Mouse (Mus musculus) cerebellum, postnatal 10 days (tissue): Measurements from ENCODE around the gene Limk2.

Experiments
- DNase-seq, 2 experiments: peaks; one replicate each; pipeline ENCODE4 v3.0.0; 2021; ENCODE audit warnings: mixed read lengths in 2 of 2

The Limk2 gene

DNA sequence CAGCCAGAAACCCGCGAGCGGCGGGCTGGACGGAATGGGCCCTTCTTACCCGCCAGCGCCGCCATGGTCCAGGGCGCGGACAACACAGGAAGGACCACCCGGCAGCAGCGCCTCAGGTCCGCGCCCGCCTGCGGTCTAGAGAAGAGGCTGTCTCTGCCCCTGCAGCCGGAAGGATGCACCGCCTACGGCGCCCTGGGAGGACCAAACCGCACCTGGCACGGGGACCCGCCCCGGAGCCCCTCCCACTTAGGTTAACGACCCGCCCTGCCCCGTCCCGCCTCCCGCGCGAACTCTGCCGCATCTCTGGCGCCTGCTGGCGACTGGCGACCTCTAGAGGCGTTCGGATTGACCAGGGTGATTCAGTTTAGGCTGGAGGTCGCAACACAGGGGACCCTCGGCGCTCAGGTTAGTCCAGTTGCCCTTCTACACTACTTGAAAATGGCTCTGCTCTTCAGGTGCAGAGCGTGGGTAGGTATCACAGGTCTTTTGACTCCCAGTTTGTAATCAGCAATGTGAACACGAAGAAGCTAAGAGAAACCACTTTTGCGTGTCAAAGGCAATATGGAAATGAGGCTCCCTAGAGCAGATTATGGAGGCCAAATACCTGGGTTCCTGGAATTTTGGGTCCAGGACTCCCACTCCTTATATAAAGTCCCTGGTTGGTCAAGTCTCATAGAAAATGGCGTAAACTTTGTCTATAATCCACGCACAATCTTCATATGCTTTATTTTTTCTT, at the start of gene Limk2:
Limk2 (minus strand) TSS at position 193 of the 736 bp plus-strand sequence.
- DNase-seq = peak; percentile 97 to 98

DNA sequence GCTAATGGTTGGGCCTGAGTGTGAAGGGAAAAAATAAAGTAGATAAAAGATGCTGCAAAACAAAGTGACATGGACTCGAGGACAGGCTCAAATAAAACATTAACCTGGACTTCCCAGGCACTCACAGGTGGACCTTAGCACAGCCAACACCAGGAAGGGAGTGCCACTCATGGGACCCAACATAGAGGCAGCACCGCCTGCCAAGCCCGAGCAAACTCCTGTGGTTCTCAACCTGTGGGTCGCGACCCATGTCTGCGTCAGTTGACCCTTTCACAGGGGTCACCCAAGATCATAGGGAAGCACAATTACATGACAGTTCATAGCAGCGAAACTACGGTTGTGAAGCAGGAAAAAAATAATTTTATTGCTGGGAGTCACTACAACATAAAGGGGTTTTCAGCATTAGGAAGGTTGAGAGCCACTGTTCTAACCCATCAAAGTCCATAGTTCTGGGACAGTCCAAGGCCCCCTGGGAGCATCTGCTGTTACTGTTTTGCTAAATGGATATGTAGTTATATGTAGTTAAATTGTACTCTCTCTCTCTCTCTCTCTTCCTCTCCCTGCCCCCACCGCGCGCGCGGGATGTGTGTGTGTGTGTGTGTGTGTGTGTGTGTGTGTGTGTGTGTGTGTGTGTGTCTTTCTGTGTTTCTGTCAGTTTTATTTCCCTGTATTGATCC, 49.6 kb upstream of the Limk2 start:
- DNase-seq = no peak

DNA sequence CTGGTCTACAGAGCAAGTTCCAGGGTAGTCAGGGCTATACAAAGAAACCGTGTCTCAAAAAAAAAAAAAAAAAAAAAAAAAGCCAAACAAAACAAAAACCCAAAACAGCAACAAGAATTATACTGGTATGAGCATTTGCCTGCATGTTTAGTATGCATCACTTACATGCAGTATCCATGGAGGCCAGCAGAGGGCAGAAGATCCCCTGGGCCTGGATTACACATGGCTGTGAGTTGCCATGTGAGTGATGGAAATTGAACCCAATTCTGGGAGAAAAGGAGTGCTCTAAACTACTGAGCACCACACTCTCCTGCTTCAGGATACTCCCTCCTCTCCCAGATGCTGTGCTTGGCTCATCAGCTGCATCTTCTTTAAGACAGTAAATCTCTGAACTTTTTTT, 47.4 kb upstream of the Limk2 start:
- DNase-seq = peak; percentile 86 to 90

DNA sequence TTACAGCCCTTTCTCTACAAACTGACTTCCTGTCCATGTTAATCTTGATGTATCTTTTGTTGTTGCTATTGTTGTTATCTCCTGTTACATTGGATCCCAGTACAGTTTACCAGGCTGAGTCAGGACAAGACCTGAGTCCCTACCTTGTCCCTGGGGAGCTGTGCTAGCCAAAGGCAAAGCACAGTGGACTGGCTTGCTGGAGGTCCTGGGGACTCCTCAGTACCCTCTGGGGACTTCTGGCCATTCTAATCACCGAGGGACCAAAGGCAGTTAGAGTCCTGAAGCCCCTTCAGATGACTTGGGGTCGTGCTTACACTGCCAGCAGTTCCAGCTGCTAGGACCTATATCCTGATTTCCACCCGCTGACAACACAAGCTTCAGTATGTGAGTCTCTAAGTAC, 45.5 kb upstream of the Limk2 start:
- no peak for DNase-seq

DNA sequence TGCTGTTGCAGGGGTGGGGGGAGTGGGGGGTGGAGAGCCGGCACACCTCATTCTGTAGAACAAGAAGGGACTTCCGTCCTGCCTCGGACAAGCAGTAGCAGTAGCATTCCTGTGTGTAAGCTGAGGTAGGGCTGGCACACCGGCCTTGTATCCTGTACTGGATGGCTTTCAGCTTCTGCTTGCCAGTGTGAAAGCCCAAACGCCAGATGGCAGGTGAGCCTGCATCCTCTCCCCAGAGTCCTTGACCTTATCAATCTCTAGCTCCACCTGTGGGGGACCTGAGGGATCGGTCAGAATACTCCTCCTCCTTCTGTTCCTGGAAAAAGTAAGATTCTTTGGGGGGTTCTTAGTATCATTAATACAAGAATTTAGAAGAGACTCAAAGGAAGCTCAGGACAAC, 44.5 kb upstream of the Limk2 start:
- peak; percentile 78 to 80 for DNase-seq

DNA sequence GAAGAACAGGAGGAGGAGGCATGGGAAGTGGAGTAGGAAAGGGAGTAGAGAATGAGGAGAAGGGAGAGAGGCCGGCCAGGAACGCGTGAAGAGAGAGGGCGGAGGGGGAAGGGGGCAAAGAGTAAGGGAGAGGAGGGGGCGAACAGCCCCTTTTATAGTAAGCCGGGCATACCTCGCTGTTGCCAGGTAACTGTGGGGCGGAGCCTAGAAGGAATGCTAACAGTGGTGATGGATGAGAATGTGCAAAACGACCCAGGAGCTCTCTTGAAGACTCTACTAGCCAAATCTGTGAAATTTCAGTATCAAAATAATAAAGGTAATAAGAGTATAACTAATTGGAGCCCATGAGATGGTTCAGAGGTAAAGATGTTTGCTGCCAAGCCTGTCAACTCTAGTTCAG, 43.8 kb upstream of the Limk2 start:
- peak; percentile 60 to 62 for DNase-seq

DNA sequence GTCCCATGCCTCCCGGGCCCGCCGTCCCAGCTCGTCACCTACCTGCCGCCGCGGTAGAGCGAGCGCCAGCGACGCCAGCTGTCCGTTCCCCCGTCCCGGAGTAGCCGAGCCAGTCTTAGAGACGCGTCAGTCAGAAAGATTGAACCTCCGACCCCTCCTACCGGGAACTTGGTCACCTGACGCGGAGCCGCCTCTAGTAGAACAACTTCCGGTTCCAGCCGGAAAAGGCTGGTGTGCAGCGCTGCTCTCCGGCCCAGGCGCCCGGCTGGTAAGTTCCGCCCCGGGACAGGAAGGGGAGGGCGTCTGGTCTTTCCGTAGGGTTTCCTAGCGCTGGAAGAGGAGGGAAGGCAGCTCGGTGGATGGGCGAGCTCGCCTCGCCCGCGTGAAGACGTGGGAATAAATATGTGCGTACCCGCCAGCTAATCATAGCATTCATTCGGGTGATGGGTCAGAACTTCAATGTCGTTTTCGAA, 43.2 kb upstream of the Limk2 start, which contains the start of gene Rnf185:
Rnf185 (minus strand) TSS at position 197 of the 473 bp plus-strand sequence.
- DNase-seq = peak; percentile 94 to 96

DNA sequence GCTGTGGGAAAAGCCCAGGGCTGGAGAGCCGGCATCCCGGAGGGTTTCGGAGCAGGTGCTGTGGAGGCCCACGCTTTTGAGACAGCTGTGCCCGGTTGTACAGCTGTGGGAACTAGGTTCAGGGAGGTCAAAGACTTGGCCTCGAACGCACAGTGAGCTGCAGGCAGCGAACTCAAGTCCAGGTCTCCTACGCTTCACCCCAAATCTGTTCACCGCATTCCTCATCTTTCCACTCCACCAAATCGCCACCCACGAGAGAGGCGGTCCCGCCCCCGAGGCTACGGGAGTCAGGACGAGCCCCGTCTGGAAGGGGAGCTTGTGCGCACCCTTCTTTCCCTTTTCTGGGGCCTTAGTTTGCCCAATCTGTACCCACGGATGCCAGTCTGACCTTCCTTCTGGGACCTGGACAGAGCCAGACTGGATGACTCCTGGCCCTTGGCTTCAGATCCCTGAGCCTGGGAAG, 42.7 kb upstream of the Limk2 start:
- DNase-seq = no peak

DNA sequence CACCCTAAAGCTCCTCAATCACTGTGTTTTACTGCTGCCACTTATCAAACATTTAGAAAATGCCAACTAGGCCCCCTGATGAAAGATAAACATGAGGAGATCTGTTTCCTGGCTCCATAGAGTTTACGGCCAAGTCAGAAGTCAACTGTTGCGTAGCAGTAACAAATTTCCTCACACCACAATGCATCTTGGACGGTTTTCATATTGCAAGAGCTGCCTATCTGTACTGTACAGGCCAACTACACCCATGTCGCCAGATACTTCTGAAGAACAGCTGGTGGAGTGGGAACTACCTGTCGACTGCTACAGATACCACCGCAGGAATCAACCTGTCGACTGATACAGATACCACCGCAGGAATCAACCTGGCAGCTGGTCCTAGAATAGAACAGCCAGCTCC, 35.9 kb upstream of the Limk2 start:
- DNase-seq = no peak

DNA sequence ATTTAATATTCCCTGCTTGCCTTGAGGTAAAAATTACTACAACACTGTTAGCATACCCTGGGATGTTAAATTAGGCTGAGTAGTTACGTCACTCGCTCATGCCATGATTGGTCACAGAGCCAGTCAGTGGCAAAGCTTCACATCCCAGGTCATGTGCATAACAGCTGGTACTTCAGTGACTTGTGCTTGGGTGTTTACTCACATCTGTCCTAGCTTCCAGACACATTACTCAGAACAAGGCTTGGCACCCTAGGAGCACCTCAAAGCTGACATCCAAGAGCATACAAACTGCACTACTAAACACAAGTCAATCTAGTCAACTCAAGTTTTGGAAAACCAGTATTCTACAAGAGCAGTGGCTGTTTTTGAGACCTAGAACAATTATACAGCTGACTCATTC, 34.1 kb upstream of the Limk2 start:
- DNase-seq = no peak

DNA sequence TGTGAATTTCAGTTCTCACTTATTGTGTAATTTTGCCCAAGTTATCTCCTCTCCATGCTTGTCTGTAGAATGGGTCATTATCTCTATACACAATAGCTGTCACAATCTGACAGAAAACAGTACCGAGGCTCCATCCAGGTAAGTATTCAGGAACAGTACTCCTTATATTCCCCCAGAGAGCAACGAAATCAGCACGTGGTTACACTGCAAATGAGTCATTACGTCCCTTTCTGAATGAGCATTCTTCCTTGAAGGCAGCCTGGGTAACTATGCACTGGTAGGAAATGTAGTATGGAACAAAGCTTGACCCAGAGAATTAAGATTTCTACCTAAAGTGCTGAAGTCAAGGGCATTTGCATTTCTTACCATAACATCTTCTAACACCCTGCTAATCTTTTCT, 33.7 kb upstream of the Limk2 start:
- DNase-seq = no peak

DNA sequence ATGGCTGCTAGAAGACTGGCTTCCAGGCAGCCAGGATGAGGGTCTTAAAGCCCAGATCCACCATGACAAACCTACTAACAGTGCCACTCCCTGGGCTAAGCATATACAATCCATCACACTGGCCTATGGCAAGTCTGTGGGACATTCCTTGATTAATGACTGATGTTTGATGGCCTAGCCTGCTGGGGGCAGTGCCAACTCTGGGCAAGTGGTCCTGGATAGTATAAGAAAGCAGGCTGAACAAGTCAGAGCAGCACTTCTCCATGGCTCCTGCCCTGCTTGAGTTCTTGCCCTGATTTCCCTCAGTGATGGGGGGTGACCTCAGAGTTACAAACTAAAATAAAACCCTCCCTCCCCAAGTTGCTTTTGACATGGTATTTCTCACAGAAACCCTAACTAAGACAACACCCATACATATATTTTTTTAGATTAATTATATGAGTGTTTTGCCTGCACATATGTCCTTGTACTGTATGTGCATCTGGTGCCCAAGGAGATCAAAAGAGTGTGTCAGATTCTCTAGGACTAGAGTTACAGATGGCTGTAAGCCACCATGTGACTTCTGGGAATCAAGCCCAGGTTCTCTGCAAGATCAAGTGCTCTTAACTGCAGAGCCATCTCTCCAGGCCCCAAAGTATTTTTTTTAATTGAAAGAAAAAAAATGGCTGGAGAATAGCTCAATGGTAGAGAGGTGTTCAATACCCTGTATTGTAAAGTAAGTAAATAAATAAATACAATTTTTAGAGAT, 32.9 kb upstream of the Limk2 start:
- peak; percentile 83 to 84 for DNase-seq

DNA sequence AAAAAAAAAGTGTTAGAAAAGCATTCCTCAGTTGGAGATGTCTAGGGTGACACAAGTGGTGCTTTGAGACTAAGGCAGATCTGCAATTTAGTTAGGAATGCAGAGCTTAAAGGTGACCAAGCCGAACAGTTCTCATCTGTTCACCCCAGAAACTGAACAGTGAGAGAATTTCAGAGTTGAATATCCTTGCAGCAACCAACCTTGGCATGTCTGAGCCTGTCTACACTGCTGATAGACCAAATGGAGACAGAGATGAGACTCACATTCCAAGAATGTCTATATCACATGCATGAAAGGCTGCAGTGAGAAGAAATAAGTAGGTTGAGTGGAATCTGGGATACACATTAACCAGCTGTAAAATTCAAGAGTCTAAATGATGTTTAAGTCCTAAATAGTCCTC, 28.6 kb upstream of the Limk2 start:
- DNase-seq = no peak

DNA sequence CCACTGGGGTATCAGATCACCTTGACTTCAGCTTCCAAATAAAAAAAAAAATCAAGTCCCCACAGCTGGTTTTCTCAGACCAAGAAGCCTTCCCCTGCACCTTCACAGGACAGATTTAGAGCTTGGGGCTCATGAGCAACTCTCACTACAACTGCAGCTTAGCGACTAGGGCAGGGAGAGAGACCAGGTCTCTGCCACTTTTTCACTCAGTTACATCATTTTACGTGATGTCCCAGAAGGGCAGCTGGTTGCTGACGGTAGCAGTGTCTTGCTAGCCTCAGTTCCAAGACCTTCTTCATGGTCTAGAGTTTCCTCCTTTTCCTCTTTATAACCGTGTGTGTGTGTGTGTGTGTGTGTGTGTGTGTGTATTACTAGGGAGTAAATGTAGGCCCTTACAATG, 24.8 kb upstream of the Limk2 start:
- no peak for DNase-seq

DNA sequence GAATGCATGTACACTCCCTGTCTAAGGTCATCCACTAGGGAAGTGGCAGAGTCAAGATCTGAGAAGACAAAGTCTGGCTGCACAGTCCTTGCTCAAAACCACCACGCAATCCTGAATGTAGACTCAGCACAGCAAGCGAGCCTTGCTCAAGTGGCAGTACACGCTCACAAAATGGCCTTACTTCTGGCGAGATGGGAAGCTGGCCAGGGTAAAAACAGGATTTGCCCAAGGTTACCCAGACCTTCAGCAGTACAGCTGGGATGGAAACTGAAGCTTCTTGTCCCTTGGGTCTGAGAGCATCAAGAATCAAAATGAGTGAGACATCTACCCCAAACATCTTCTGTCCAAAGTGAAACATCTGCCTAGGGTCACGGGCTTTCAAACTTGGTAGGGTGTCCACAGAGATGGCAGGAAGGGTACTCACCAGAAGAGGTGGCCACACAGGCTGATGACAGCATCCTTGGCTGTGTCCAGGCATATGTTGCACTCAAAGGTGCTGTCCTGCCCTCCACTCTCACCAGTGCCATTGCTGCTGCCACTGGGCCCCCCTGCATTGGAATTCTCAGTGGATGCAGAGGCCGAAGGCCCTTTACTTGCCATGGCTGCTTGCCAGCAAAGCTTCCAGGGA, 23.1 kb upstream of the Limk2 start:
- no peak for DNase-seq

DNA sequence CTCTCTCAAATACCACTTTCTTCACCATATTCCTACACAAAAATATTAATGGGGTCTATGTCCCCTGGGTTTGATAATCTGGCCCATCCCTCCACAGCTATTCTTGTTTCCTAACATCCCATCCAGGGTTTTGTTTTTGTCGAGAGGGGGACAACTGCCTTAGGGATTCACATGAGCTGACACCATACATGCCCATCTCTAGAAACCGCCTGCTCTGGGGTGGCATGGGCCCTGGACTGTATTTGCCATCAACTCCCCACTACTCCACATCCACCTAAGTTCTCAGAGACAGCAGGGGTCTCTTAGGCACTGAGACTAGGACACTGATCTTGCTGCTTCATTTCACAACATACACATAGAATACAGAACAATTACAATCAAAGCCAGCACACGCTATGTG, 22.5 kb upstream of the Limk2 start:
- DNase-seq = no peak

DNA sequence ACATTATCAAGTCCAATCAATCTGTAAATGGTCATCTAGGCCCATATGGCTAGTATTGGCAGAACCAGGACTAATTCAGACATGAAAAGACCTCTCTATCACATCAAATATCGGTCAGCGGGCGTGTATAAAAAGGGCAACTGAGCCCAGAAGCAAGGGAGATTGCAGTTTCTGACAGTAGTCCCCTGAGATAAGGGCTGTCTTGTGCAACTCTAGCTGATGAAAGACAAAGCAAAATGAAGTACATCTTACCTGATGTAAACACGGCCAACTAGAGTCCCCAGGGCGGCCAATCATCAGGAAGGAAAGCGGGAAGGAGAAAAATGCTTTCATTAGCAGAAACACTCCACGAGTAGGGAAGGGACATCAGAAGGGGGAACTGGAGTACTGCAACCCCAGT, 19.6 kb upstream of the Limk2 start:
- DNase-seq = no peak

DNA sequence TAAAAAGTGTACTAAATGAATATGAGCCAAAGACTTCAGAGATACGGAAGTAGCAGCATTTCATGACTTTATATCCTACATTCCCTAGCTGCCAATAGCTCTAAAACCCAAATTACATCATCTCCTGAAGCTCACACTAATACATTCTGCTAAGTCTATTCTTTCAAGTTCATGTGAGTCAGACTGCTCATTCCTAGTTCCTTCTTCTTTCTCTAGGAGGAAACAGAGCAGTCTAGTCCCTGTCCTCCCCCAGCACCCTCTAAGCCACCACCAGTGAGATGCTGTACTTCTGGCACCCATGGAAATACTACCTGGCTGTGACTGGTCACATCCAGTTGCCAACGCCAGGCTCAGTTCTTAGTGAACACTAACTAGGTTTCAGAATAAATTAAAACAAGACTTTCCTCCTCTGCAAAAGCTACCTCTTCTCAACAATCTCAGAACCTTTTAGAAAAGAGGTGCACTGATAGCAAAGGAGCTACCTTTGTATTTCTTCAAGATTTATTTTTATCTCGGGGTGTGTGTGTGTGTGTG, 18.8 kb upstream of the Limk2 start:
- DNase-seq = no peak

DNA sequence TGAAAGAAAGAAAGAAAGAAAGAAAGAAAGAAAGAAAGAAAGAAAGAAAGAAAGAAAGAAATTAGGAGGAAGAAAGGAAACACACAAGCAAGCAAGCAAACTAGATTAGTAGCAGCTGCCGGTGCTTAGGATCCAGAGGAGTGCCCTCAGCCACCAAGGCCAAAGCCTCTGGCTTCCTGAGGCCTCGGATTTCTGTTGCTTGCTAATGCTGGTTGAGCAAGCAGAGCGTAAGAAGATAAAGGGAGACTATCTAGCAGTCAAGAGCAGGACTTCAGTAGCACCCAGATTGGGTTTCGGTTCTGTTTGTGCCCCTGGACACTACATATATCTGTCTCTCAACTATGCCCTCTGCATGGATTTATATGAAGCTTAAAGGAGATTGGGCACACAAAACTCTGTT, 13.3 kb upstream of the Limk2 start:
- DNase-seq = no peak

DNA sequence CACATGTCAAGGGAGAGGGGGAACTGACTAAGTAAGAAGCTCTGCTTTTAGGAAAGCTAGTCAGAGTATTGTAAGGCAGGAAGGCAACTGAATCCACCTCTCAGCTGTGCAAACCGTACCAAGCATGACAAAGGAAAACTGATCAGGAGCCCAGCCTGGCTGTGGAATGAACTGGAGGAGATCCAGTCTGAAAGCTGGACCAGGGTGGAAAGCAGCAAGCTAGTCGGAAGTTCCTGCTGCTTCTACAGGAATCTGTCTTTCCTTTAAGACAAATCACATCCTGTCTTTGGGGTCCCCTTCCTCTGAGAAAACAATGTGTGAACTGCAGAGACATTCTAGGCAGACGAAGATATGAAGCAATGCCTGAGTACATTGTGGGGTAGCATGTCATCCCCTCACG, 9.8 kb upstream of the Limk2 start:
- DNase-seq = no peak

DNA sequence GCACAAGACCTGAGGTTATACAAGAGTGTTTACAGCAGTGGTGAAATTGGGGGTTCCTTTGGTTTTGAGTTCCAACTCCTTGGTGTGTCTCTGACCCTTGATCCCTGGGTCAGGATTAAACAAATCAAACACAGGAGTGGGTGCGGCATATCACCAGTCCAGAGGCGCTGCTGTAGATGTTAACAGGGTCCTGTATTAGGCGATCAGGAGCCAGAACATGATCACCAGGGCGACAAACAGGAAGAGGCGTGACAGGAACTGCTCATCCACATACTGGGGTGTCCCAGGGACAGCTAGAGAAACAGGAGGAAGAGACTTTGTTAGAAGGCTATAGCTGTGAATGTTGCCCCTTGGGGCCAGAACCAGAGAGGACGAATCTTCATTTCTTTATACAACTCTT, 8.8 kb upstream of the Limk2 start:
- DNase-seq = no peak

DNA sequence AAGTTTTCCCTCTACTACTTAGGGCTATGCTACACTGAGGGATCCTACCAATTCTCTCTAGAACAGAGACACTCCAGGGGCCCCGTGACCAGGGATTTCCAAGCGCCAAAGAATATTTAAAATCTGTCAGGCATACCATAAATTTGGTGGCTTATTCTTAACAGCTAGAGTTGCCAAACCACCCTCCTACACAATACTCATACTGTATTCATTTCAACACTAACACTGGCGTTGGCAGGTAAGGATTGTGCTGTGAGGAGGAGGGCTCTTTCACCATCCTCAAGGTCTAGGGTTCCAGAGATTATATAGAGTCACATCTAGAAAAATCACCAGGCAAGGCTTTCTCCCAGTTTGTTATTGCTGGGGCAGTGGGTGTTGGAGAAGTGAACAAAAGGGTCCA, 7.4 kb upstream of the Limk2 start:
- no peak for DNase-seq

DNA sequence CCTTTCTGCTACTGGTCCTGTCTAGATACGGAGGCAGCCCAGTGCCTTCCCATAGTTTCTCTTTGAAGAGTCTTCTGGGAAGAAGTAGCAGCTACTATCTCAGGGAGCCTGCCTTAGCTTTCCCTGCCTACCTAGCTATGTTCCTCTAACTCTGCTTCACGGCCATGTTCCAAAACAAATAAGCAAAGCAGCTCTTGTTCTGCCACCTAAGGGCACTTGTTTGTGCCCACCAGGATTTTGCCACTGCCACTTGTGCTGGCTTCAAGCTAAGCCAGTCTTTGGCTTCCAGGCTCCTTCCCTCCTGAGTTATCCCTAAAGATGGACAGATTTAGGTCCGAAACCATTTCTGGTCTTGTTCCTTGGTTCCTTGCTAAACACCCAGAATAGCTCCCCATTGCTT, 3.1 kb upstream of the Limk2 start:
- DNase-seq = no peak
